Mouse (Mus musculus) CH12.LX (cell line): ENCODE results near the gene Sipa1l3.

ENCODE experiments used
- CHD2 ChIP-seq: IDR thresholded peaks from 2 replicates; pipeline ENCODE4 v1.6.1; 2011; ENCODE audit warnings: low read length, improper control_type of control experiment
- CTCF ChIP-seq, 2 experiments: IDR thresholded peaks in 1 of 2; conservative IDR thresholded peaks in 1 of 2; 2 replicates each; pipeline ENCODE4 v1.5.1; 2011 to 2012; ENCODE audit warnings: low read depth in 2 of 2, low read length in 2 of 2, improper control_type of control experiment in 1 of 2, inconsistent platforms in 1 of 2, mild to moderate bottlenecking in 1 of 2, moderate library complexity in 1 of 2
- MAFK ChIP-seq: IDR thresholded peaks from 2 replicates; pipeline ENCODE4 v1.6.1; 2011; ENCODE audit warnings: low read length, improper control_type of control experiment; ENCODE audit not compliant: insufficient replicate concordance
- MEF2A ChIP-seq: IDR thresholded peaks from 2 replicates; pipeline ENCODE4 v1.6.1; 2014; ENCODE audit warnings: low read depth, mild to moderate bottlenecking, inconsistent platforms, low read length, improper control_type of control experiment, borderline replicate concordance
- MYC ChIP-seq: IDR thresholded peaks from 2 replicates; pipeline ENCODE4 v1.6.1; 2011; ENCODE audit warnings: low read depth, mild to moderate bottlenecking, improper control_type of control experiment, low read length
- RCOR1 ChIP-seq: conservative IDR thresholded peaks from 2 replicates; pipeline ENCODE4 v1.6.1; 2012; ENCODE audit warnings: low read depth, mild to moderate bottlenecking, inconsistent platforms, low read length, improper control_type of control experiment
- SMC3 ChIP-seq: IDR thresholded peaks from 2 replicates; pipeline ENCODE4 v1.6.1; 2011; ENCODE audit warnings: low read depth, low read length, improper control_type of control experiment
- UBTF ChIP-seq: IDR thresholded peaks from 2 replicates; pipeline ENCODE4 v1.6.1; 2012; ENCODE audit warnings: low read depth, mild to moderate bottlenecking, inconsistent platforms, low read length, improper control_type of control experiment, moderate library complexity

DNA sequence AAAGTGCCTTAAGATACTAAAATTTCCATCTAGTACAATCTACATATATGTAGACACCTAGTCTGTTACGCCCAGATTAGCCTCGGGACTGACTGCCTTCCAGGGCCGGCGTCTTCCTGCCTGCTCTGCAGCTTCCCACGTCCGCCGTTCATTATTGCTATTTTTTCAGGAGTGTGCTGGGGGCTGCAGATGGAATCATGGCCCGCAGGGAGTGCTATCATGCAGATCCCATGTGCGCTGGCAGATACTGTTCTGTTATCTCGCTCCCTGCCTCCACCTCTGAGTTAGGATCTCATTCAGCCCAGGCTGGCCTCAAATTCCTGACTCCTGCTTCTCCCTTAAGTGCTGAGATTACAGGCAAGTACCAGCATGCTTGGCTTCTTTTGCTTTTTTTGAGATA lies 128.2 kb downstream of the Sipa1l3 start:
- no peak for TF ChIP-seq CHD2
- TF ChIP-seq RCOR1: no peak
- no peak for TF ChIP-seq MEF2A
- no peak for TF ChIP-seq SMC3
- TF ChIP-seq MYC: no peak
- TF ChIP-seq MAFK: no peak
- no peak for TF ChIP-seq UBTF
- no peak for TF ChIP-seq CTCF (conservative IDR thresholded peaks at IDR 0.05 in 1 of 2, IDR thresholded peaks at IDR 0.05 in 1 of 2; ENCODE audit: low read depth in 2 of 2, low read length in 2 of 2)
